Mouse (Mus musculus): ENCODE measurements around the gene Zfp980. TPM values are rescaled to one million over a fixed set of nuclear protein-coding genes. Genes with fewer than 3 reads are reported as not detected.
"Not testable (repeated sequence)": the region's sequence is repeated elsewhere in the genome, so short reads cannot be mapped to it uniquely, and the experiment has no call there.

Gene Zfp980
- not detected in 2 replicates for polyA plus RNA-seq (2012; rRNA removed)

DNA sequence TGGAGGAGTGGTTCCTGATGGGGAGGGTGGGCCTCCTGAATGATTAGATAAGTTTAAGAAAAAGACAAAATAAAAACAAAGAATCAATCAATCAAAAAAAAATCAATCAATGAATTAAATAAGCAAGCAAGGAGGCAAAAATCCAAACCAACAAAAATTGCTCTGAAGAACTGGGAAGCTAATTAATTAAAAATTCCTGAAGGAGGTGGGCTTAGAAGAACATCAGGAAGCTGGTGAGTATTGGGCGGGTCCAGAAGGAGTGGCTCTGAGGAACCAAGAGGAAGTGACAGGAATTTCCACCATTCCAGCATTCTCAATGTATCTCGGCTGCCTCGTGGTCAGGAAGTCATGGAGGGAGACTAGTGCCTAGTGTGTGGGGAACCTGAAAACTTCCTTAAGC is at the start of gene Zfp980:
Gene Zfp980, plus strand, starts transcription at position 301 of the 400 bp plus-strand sequence.
- not testable (repeated sequence) for H3K27ac ChIP-seq (ENCODE audit: insufficient read depth, low read length); H3K4me3 ChIP-seq (ENCODE audit: extremely low read depth, insufficient read depth, insufficient read length); H3K36me3 ChIP-seq (ENCODE audit: control insufficient read depth, insufficient read depth, low read length); H3K27me3 ChIP-seq (ENCODE audit: control insufficient read depth, insufficient read depth, low read length); DNase-seq (ENCODE audit: low read depth in 1 of 2, low spot score in 2 of 2); H3K4me1 ChIP-seq (ENCODE audit: control insufficient read depth, insufficient read depth, insufficient read length)
- 66% methylated on average over 3 of the region's 3 CpGs for WGBS

GRCm38 (mm10) chr4:145640416-145641185 is 29.9 kb upstream of the Zfp980 start:
- not testable (repeated sequence) for H3K36me3 ChIP-seq (ENCODE audit: control insufficient read depth, insufficient read depth, low read length); H3K27ac ChIP-seq (ENCODE audit: insufficient read depth, low read length); H3K27me3 ChIP-seq (ENCODE audit: control insufficient read depth, insufficient read depth, low read length); H3K4me3 ChIP-seq (ENCODE audit: extremely low read depth, insufficient read depth, insufficient read length); H3K4me1 ChIP-seq (ENCODE audit: control insufficient read depth, insufficient read depth, insufficient read length); DNase-seq (ENCODE audit: low read depth in 1 of 2, low spot score in 2 of 2)
- 39% methylated on average over 74 of the region's 83 CpGs for WGBS

GRCm38 (mm10) chr4:145674286-145674780 is 3.8 kb downstream of the Zfp980 start:
- H3K4me1 ChIP-seq (ENCODE audit: control insufficient read depth, insufficient read depth, insufficient read length); DNase-seq (ENCODE audit: low read depth in 1 of 2, low spot score in 2 of 2); H3K36me3 ChIP-seq (ENCODE audit: control insufficient read depth, insufficient read depth, low read length); H3K4me3 ChIP-seq (ENCODE audit: extremely low read depth, insufficient read depth, insufficient read length); H3K27me3 ChIP-seq (ENCODE audit: control insufficient read depth, insufficient read depth, low read length); H3K27ac ChIP-seq (ENCODE audit: insufficient read depth, low read length): not testable (repeated sequence)
- 63% methylated on average over 2 of the region's 2 CpGs for WGBS

- DNase-seq (ENCODE audit: low read depth in 1 of 2, low spot score in 2 of 2), result not testable (repeated sequence)
These were observed 9.7 kb downstream of the Zfp980 start for GRCm38 (mm10) chr4:145680217-145680616.

GRCm38 (mm10) chr4:145680672-145681387 is 10.3 kb downstream of the Zfp980 start:
- H3K27me3 ChIP-seq (ENCODE audit: control insufficient read depth, insufficient read depth, low read length); H3K4me1 ChIP-seq (ENCODE audit: control insufficient read depth, insufficient read depth, insufficient read length); H3K36me3 ChIP-seq (ENCODE audit: control insufficient read depth, insufficient read depth, low read length); H3K27ac ChIP-seq (ENCODE audit: insufficient read depth, low read length); H3K4me3 ChIP-seq (ENCODE audit: extremely low read depth, insufficient read depth, insufficient read length); DNase-seq (ENCODE audit: low read depth in 1 of 2, low spot score in 2 of 2): not testable (repeated sequence)
- WGBS, result 21% methylated on average over 1 of the region's 1 CpGs

More at GRCm38 (mm10) chr4:145680217-145680616, 9.7 kb downstream of the Zfp980 start:
- not testable (repeated sequence) for H3K4me3 ChIP-seq (ENCODE audit: extremely low read depth, insufficient read depth, insufficient read length); H3K27me3 ChIP-seq (ENCODE audit: control insufficient read depth, insufficient read depth, low read length); H3K36me3 ChIP-seq (ENCODE audit: control insufficient read depth, insufficient read depth, low read length); H3K4me1 ChIP-seq (ENCODE audit: control insufficient read depth, insufficient read depth, insufficient read length); H3K27ac ChIP-seq (ENCODE audit: insufficient read depth, low read length)
- 82% methylated on average over 3 of the region's 3 CpGs for WGBS

DNA sequence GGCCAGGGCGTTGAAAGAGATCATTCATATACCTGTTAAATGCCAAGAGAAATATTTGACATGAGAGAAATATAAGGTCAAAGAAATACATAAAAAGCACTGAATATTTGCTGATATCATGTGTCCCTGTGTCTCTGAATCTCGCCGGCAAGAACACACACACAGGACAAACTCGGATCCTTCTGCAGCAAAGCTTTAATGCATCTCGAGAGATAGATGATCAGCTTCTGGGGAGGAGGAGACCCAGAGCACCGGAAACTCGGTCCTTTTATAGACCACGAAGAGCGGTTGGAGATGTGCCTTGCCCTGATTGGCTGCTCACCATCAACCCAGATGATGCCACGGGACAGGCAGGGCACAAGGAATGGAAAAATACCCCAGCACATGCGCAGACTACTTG is 11.5 kb downstream of the Zfp980 start:
- 78% methylated on average over 10 of the region's 11 CpGs for WGBS
- DNase-seq (ENCODE audit: low read depth in 1 of 2, low spot score in 2 of 2); H3K4me3 ChIP-seq (ENCODE audit: extremely low read depth, insufficient read depth, insufficient read length); H3K36me3 ChIP-seq (ENCODE audit: control insufficient read depth, insufficient read depth, low read length); H3K27ac ChIP-seq (ENCODE audit: insufficient read depth, low read length); H3K27me3 ChIP-seq (ENCODE audit: control insufficient read depth, insufficient read depth, low read length); H3K4me1 ChIP-seq (ENCODE audit: control insufficient read depth, insufficient read depth, insufficient read length): not testable (repeated sequence)

GRCm38 (mm10) chr4:145683024-145683766 is 12.7 kb downstream of the Zfp980 start:
- not testable (repeated sequence) for H3K4me1 ChIP-seq (ENCODE audit: control insufficient read depth, insufficient read depth, insufficient read length); H3K27ac ChIP-seq (ENCODE audit: insufficient read depth, low read length); H3K4me3 ChIP-seq (ENCODE audit: extremely low read depth, insufficient read depth, insufficient read length); H3K36me3 ChIP-seq (ENCODE audit: control insufficient read depth, insufficient read depth, low read length); DNase-seq (ENCODE audit: low read depth in 1 of 2, low spot score in 2 of 2); H3K27me3 ChIP-seq (ENCODE audit: control insufficient read depth, insufficient read depth, low read length)
- 83% methylated on average over 3 of the region's 3 CpGs for WGBS

GRCm38 (mm10) chr4:145686061-145686460 is 15.6 kb downstream of the Zfp980 start:
- WGBS, result 37% methylated on average over 2 of the region's 2 CpGs
- H3K36me3 ChIP-seq (ENCODE audit: control insufficient read depth, insufficient read depth, low read length); H3K27me3 ChIP-seq (ENCODE audit: control insufficient read depth, insufficient read depth, low read length); H3K4me1 ChIP-seq (ENCODE audit: control insufficient read depth, insufficient read depth, insufficient read length); DNase-seq (ENCODE audit: low read depth in 1 of 2, low spot score in 2 of 2); H3K4me3 ChIP-seq (ENCODE audit: extremely low read depth, insufficient read depth, insufficient read length); H3K27ac ChIP-seq (ENCODE audit: insufficient read depth, low read length): not testable (repeated sequence)

DNA sequence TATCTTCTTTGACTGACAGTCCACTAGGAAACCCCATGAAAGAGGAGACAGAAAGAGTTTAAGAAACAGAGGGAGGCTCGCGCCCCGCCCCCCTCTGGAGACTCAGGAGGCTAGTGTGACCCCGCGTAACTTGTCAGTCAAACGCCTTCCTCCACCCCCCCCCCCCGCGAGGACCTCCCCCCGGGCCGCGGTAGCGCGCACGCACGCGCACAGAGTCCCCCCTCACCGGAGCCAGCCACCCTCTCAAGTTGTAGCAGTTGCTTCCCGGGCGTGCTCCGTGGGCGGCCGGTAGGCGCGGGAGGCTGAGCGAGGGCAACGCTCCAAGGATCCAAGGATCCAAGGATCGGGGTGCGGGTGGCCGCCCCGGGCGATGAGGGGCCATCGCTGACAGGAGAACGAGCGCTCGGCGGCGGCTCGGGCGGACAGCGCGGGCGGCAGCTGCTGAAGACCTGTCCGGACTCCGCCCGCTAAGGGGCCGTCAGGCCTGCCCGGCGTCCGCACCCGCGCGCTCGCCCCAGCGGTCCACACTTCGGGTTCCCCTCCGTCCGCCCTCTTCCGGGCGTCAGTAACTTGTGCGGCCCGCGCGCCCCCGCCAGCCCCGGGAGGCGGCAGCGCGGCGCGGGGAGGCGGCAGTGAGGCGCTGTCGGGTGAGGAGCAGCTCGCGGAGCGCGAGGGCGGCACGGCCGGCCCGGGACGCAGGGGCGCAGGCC is 74.6 kb downstream of the Zfp980 start:
- not testable (repeated sequence) for H3K27me3 ChIP-seq (ENCODE audit: control insufficient read depth, insufficient read depth, low read length); H3K4me3 ChIP-seq (ENCODE audit: extremely low read depth, insufficient read depth, insufficient read length); H3K4me1 ChIP-seq (ENCODE audit: control insufficient read depth, insufficient read depth, insufficient read length); H3K36me3 ChIP-seq (ENCODE audit: control insufficient read depth, insufficient read depth, low read length); H3K27ac ChIP-seq (ENCODE audit: insufficient read depth, low read length)
- DNase-seq (ENCODE audit: low read depth in 1 of 2, low spot score in 2 of 2), result peak in 1 of 2 experiments; percentile 2
- 9% methylated on average over 62 of the region's 83 CpGs for WGBS

DNA sequence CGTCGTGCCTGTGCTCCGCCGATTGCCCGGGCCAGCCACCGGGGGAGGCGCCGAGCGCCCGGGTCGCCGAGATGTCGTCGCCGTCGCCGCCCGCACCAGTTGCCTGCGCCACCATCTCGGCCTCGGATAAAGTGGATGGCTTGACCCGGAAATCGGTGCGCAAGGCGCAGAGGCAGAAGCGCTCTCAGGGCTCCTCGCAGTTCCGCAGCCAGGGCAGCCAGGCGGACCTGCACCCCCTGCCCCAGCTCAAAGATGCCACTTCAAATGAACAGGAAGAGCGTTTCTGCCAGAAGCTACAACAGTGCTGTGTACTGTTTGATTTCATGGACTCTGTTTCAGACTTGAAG is 75.1 kb downstream of the Zfp980 start:
- DNase-seq (ENCODE audit: low read depth in 1 of 2, low spot score in 2 of 2); H3K36me3 ChIP-seq (ENCODE audit: control insufficient read depth, insufficient read depth, low read length); H3K4me3 ChIP-seq (ENCODE audit: extremely low read depth, insufficient read depth, insufficient read length); H3K27me3 ChIP-seq (ENCODE audit: control insufficient read depth, insufficient read depth, low read length); H3K27ac ChIP-seq (ENCODE audit: insufficient read depth, low read length); H3K4me1 ChIP-seq (ENCODE audit: control insufficient read depth, insufficient read depth, insufficient read length): not testable (repeated sequence)
- WGBS, result no CpG with 5 or more reads among the region's 30 CpGs

Data from spleen, adult 2 months (tissue).